Comparison of ENCODE assay signal across 14 mouse cellular contexts in genomic region chr5:147435751-147436150, GRCm38 (mm10). TPM values are rescaled to one million over a fixed set of nuclear protein-coding genes. Genes with fewer than 3 reads are reported as not detected.
DNase-seq lines count a peak whose midpoint lies in the region; ATAC-seq lines count a peak whose summit lies in the region.
"Had no signal": no experiment of that assay in that cellular context is flagged by ENCODE, and none has a peak within 500 bp of the region (broad histone marks: within the 10 kb centered on the region; RNA-seq: fewer than 3 reads in every experiment).

No protein-coding gene starts in this region.

- peak overlapping the region; percentile 48 for H3K27ac ChIP-seq in heart, embryonic 16.5 days (ENCODE audit: low read length)
- no peak overlapping the region for H3K27ac ChIP-seq in heart, embryonic 10.5 days
- peak overlapping the region; percentile 34; the same call in 1 of the 2 replicates for H3K27ac ChIP-seq in liver, embryonic 12.5 days
- no peak overlapping the region for H3K27ac ChIP-seq in liver, embryonic 11.5 days (ENCODE audit: low read depth, low read length)
- peak overlapping the region; percentile 54; the same call in 1 of the 2 replicates for H3K27ac ChIP-seq in kidney, embryonic 15.5 days
- H3K27ac ChIP-seq: limb, embryonic 12.5 days had no signal

- no peaks in the 10 kb centered on the region for H3K9me3 ChIP-seq in heart, embryonic 16.5 days (replicated peaks; ENCODE audit: control insufficient read depth, low read length)
- no peaks in the 10 kb centered on the region for H3K9me3 ChIP-seq in heart, embryonic 10.5 days
- no peaks in the 10 kb centered on the region for H3K9me3 ChIP-seq in liver, embryonic 12.5 days (replicated peaks)
- no peaks in the 10 kb centered on the region for H3K9me3 ChIP-seq in liver, embryonic 11.5 days (ENCODE audit: control insufficient read depth, low read length)
- H3K9me3 ChIP-seq in kidney, embryonic 15.5 days (replicated peaks), result no peaks in the 10 kb centered on the region
- H3K9me3 ChIP-seq: embryonic facial prominence, embryonic 15.5 days; limb, embryonic 12.5 days had no signal

- H3K9ac ChIP-seq in heart, embryonic 16.5 days (ENCODE audit: low read length), result no peak overlapping the region
- no peak overlapping the region for H3K9ac ChIP-seq in liver, embryonic 12.5 days
- no peak overlapping the region for H3K9ac ChIP-seq in liver, embryonic 11.5 days (ENCODE audit: low read depth, low read length)
- no peak overlapping the region for H3K9ac ChIP-seq in kidney, embryonic 15.5 days
- H3K9ac ChIP-seq: embryonic facial prominence, embryonic 15.5 days; limb, embryonic 12.5 days had no signal

- WGBS in heart, embryonic 16.5 days, result 52% methylated on average over 2 of the region's 2 CpGs
- 74% methylated on average over 2 of the region's 2 CpGs for WGBS in heart, embryonic 10.5 days
- 68% methylated on average over 2 of the region's 2 CpGs for WGBS in liver, embryonic 12.5 days (ENCODE audit: insufficient replicate concordance)
- WGBS in liver, embryonic 11.5 days, result 68% methylated on average over 2 of the region's 2 CpGs
- 56% methylated on average over 2 of the region's 2 CpGs for WGBS in kidney, embryonic 15.5 days

- no peak for ATAC-seq in heart, embryonic 16.5 days (replicated peaks; ENCODE audit: extremely low read depth, insufficient read depth, low FRiP score)
- no peak for ATAC-seq in liver, embryonic 12.5 days
- no peak for ATAC-seq in liver, embryonic 11.5 days (replicated peaks; ENCODE audit: low FRiP score)
- ATAC-seq in kidney, embryonic 15.5 days (replicated peaks; ENCODE audit: low FRiP score), result no peak

- H3K4me3 ChIP-seq in heart, embryonic 16.5 days (ENCODE audit: low read length), result no peak overlapping the region
- no peak overlapping the region for H3K4me3 ChIP-seq in heart, embryonic 10.5 days
- H3K4me3 ChIP-seq in liver, embryonic 12.5 days, result no peak overlapping the region
- no peak overlapping the region for H3K4me3 ChIP-seq in liver, embryonic 11.5 days (ENCODE audit: low read depth, low read length)
- H3K4me3 ChIP-seq in kidney, embryonic 15.5 days (replicated peaks), result no peak overlapping the region
- H3K4me3 ChIP-seq: embryonic facial prominence, embryonic 15.5 days; limb, embryonic 12.5 days had no signal

- H3K4me2 ChIP-seq in heart, embryonic 16.5 days (ENCODE audit: low read depth, low read length), result peak overlapping the region; percentile 20; the same call in 1 of the 2 replicates
- H3K4me2 ChIP-seq in liver, embryonic 12.5 days, result peak overlapping the region; percentile 17
- no peak overlapping the region for H3K4me2 ChIP-seq in liver, embryonic 11.5 days
- peak overlapping the region; percentile 27; the same call in 1 of the 2 replicates for H3K4me2 ChIP-seq in kidney, embryonic 15.5 days
- H3K4me2 ChIP-seq: embryonic facial prominence, embryonic 15.5 days; limb, embryonic 12.5 days had no signal

- H3K27me3 ChIP-seq in heart, embryonic 16.5 days (ENCODE audit: control insufficient read depth, insufficient read depth, low read length), result no peaks in the 10 kb centered on the region
- no peaks in the 10 kb centered on the region for H3K27me3 ChIP-seq in heart, embryonic 10.5 days (ENCODE audit: insufficient read depth, poor library complexity, severe bottlenecking)
- H3K27me3 ChIP-seq in liver, embryonic 12.5 days (replicated peaks), result no peaks in the 10 kb centered on the region
- H3K27me3 ChIP-seq in liver, embryonic 11.5 days (replicated peaks; ENCODE audit: control insufficient read depth, insufficient read depth, low read length), result no peaks in the 10 kb centered on the region
- H3K27me3 ChIP-seq in kidney, embryonic 15.5 days, result no peaks in the 10 kb centered on the region
- H3K27me3 ChIP-seq: CH12.LX; embryonic facial prominence, embryonic 15.5 days; limb, embryonic 12.5 days; Patski had no signal

- H3K4me1 ChIP-seq in heart, embryonic 16.5 days (ENCODE audit: control insufficient read depth, insufficient read depth, low read length), result peaks cover 59% of the 10 kb centered on the region
- H3K4me1 ChIP-seq in heart, embryonic 10.5 days, result peaks cover 42% of the 10 kb centered on the region
- H3K4me1 ChIP-seq in liver, embryonic 12.5 days, result peaks cover 85% of the 10 kb centered on the region
- peaks cover 57% of the 10 kb centered on the region for H3K4me1 ChIP-seq in liver, embryonic 11.5 days (replicated peaks; ENCODE audit: control insufficient read depth, insufficient read depth, low read length)
- H3K4me1 ChIP-seq in kidney, embryonic 15.5 days, result peaks cover 60% of the 10 kb centered on the region

- peaks cover 2% of the 10 kb centered on the region; the same call in 1 of the 2 replicates for H3K36me3 ChIP-seq in heart, embryonic 16.5 days (ENCODE audit: control insufficient read depth, insufficient read depth)
- peaks cover 11% of the 10 kb centered on the region; the same call in 1 of the 2 replicates for H3K36me3 ChIP-seq in heart, embryonic 10.5 days
- peaks cover 51% of the 10 kb centered on the region for H3K36me3 ChIP-seq in liver, embryonic 12.5 days
- no peaks in the 10 kb centered on the region; the same call in 1 of the 2 replicates for H3K36me3 ChIP-seq in liver, embryonic 11.5 days (ENCODE audit: control insufficient read depth, insufficient read depth, low read length)
- peaks cover 10% of the 10 kb centered on the region; the same call in 1 of the 2 replicates for H3K36me3 ChIP-seq in kidney, embryonic 15.5 days

- DNase-seq in heart, embryonic 10.5 days (ENCODE audit: low spot score), result no peak
- DNase-seq in liver, embryonic 11.5 days (ENCODE audit: low spot score), result no peak
- DNase-seq in kidney, postnatal 36 days, result peak; percentile 61 to 72
- no peak for DNase-seq in right cerebral cortex, postnatal 4 days
- DNase-seq in left cerebral cortex, adult 18-20 months (ENCODE audit: low spot score in 2 of 2), result no peak
- DNase-seq: layer of hippocampus, postnatal 36 days; thymus, adult 18-20 months had no signal

RNA-seq across cellular contexts. Expression of gene Pan3, which starts 5.8 kb away (rescaled TPM):
- polyA plus RNA-seq in heart, embryonic 16.5 days (2015; fragmentation: Nextera tagmentation; extraction: Ambion mirVana), result 43.8 and 44.7 TPM in 2 replicates
- 31.6 and 38.8 TPM in 2 replicates for polyA plus RNA-seq in heart, embryonic 10.5 days (2016; fragmentation: Nextera tagmentation; extraction: Ambion mirVana)
- 43.9 and 45.9 TPM in 2 replicates for polyA plus RNA-seq in liver, embryonic 12.5 days (2016; fragmentation: Nextera tagmentation; extraction: Ambion mirVana)
- polyA plus RNA-seq in liver, embryonic 11.5 days (2014; fragmentation: Nextera tagmentation; extraction: Ambion mirVana), result 59.5 and 73.8 TPM in 2 replicates
- polyA plus RNA-seq in kidney, embryonic 15.5 days (2015; fragmentation: Nextera tagmentation; extraction: Ambion mirVana), result 73.7 and 77.6 TPM in 2 replicates
- 10 to 100 TPM; 74.2 to 79.9 TPM for total RNA-seq in left cerebral cortex, adult 18-20 months (2021)

RNA-seq across cellular contexts. Expression of gene Flt3, which starts 35.5 kb away (rescaled TPM):
- polyA plus RNA-seq in heart, embryonic 16.5 days (2015; fragmentation: Nextera tagmentation; extraction: Ambion mirVana), result 0.26 and 0.37 TPM in 2 replicates
- 0.04 TPM in 1 of 2 replicates, not detected in the other for polyA plus RNA-seq in heart, embryonic 10.5 days (2016; fragmentation: Nextera tagmentation; extraction: Ambion mirVana)
- 2.7 and 2.9 TPM in 2 replicates for polyA plus RNA-seq in liver, embryonic 12.5 days (2016; fragmentation: Nextera tagmentation; extraction: Ambion mirVana)
- polyA plus RNA-seq in liver, embryonic 11.5 days (2014; fragmentation: Nextera tagmentation; extraction: Ambion mirVana), result 1.6 and 1.8 TPM in 2 replicates
- polyA plus RNA-seq in kidney, embryonic 15.5 days (2015; fragmentation: Nextera tagmentation; extraction: Ambion mirVana), result 0.05 and 0.18 TPM in 2 replicates
- total RNA-seq in left cerebral cortex, adult 18-20 months (2021), result 1 to 10 TPM; 6.1 to 9.1 TPM

Comparison
In these comparisons a context has a peak if more than half of its experiments do, and no peak if none do; other contexts are left out.
1. H3K27ac ChIP-seq: peak in heart, embryonic 16.5 days (single experiment), liver, embryonic 12.5 days (single experiment) and kidney, embryonic 15.5 days (single experiment); none in heart, embryonic 10.5 days (single experiment) and liver, embryonic 11.5 days (single experiment).
2. DNase-seq: peak in kidney, postnatal 36 days (2 of 2); none in heart, embryonic 10.5 days (single experiment), liver, embryonic 11.5 days (single experiment), right cerebral cortex, postnatal 4 days (single experiment) and left cerebral cortex, adult 18-20 months (0 of 2).